Mouse (Mus musculus) E14TG2a.4 (cell line): ENCODE measurements around the gene Gm815.

ENCODE experiments used
- CTCF ChIP-seq: conservative IDR thresholded peaks from 2 replicates; pipeline ENCODE4 v1.5.1; 2014; ENCODE audit warnings: low read length
- NANOG ChIP-seq: IDR thresholded peaks from 2 replicates; pipeline ENCODE4 v1.6.1; 2014; ENCODE audit warnings: borderline replicate concordance, low read length, mixed read lengths
- POU5F1 ChIP-seq: IDR thresholded peaks from 2 replicates; pipeline ENCODE4 v1.6.1; 2014; ENCODE audit warnings: low read length, borderline replicate concordance

DNA sequence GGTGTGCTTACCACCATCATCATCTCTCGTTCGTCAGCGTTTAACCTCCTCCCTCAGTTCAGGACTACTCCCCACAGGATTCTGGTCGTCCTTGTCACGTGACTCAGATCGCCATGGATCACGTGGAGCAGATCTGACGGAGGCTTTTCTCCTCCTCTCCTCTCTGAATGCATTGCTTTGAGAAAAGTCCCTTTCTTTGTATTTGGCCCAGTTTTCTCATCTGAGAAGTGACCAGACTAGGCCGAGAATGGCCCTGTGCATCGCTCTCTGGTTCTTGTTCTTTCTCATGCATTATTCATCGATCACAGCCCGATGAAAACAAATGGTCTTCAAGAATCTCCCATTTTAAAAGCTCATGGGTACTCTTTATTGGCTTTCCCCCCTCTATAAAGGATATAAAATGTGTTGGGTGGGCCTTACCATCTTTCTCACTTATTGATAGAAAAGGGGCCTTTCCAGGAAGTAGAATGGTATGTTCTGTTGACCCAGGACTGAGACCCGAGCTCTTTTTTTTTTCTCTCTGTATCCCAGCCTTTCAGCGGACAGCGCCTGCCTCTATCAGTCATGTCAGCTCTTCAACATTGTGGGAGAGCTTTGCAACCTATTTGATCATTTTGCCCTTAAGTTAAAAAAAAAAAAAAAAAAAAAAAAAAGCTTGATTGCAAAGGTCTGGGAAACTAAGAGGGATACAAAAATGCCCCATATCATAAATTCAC, 20.5 kb upstream of the Gm815 start:
- TF ChIP-seq CTCF, result no peak
- TF ChIP-seq POU5F1, result no peak
- TF ChIP-seq NANOG, result no peak
